Mouse (Mus musculus) forebrain, embryonic 15.5 days (tissue): ENCODE data around the gene Rin1. TPM values are rescaled to one million over a fixed set of nuclear protein-coding genes. Genes with fewer than 3 reads are reported as not detected.

Source experiments
- ATAC-seq: fragments of 200-750 bp; cut with Nextera tagmentation; replicated peaks from 2 replicates; pipeline ENCODE4 v1.8.0; 2017; ENCODE audit warnings: mild to moderate bottlenecking, moderate TSS enrichment, moderate library complexity
- H3K27ac ChIP-seq: fragments of 300-500 bp; sonication (generic); replicated peaks from 2 replicates; pipeline ENCODE4 v1.5.1; 2015; ENCODE audit warnings: mild to moderate bottlenecking, inconsistent platforms
- H3K27me3 ChIP-seq: fragments of 300-500 bp; sonication (generic); 2 replicates; pipeline ENCODE4 v1.6.1; 2015; ENCODE audit warnings: inconsistent platforms
- H3K36me3 ChIP-seq: fragments of 300-500 bp; sonication (generic); 2 replicates; pipeline ENCODE4 v1.6.1; 2015; ENCODE audit warnings: mild to moderate bottlenecking, inconsistent platforms
- H3K4me1 ChIP-seq: fragments of 300-500 bp; sonication (generic); 2 replicates; pipeline ENCODE4 v1.6.1; 2015; ENCODE audit warnings: inconsistent platforms
- H3K4me2 ChIP-seq: fragments of 300-500 bp; sonication (generic); replicated peaks from 2 replicates; pipeline ENCODE4 v1.6.1; 2015; ENCODE audit warnings: mild to moderate bottlenecking, inconsistent platforms
- H3K4me3 ChIP-seq: fragments of 300-500 bp; sonication (generic); 2 replicates; pipeline ENCODE4 v1.5.1; 2015; ENCODE audit warnings: mild to moderate bottlenecking, inconsistent platforms
- H3K9ac ChIP-seq: fragments of 300-500 bp; sonication (generic); replicated peaks from 2 replicates; pipeline ENCODE4 v1.6.1; 2015; ENCODE audit warnings: mild to moderate bottlenecking, inconsistent platforms
- H3K9me3 ChIP-seq: fragments of 300-500 bp; sonication (generic); 2 replicates; pipeline ENCODE4 v1.6.1; 2016; ENCODE audit warnings: inconsistent platforms
- WGBS: fragments of 180-500 bp; shearing (Covaris S2); methylation state at CpG from one replicate; pipeline ENCODE4 v1.1.7; 2015; ENCODE audit warnings: mixed read lengths; 5-methylcytosine and 5-hydroxymethylcytosine counted together
- polyA plus RNA-seq: library from polyadenylated mRNA; unstranded; fragments of >200 nt; fragmentation: Nextera tagmentation; extraction: Ambion mirVana; gene quantifications from 2 replicates; pipeline ENCODE4 v1.2.1, GENCODE M21; 2015

Gene Rin1
- polyA plus RNA-seq, 1 experiment from 2014 or later: 0.97 TPM

GRCm38 (mm10) chr19:5023621-5024479 lies 26.4 kb upstream of the Rin1 start, which contains the start of gene Slc29a2:
Gene Slc29a2 (plus strand): TSS chr19:5023860.
- H3K27ac ChIP-seq: peak within 1 kb of the TSS; percentile 89
- H3K9me3 ChIP-seq: no peaks in the 10 kb centered on the region
- peak within 1 kb of the TSS; percentile 87 for H3K9ac ChIP-seq
- peak; percentile 94 for ATAC-seq
- peak within 1 kb of the TSS; percentile 79 for H3K4me2 ChIP-seq
- H3K36me3 ChIP-seq: peaks cover 8% of the 10 kb centered on the region
- H3K4me1 ChIP-seq: peaks cover 13% of the 10 kb centered on the region
- peak within 1 kb of the TSS; percentile 81 for H3K4me3 ChIP-seq
- no peaks in the 10 kb centered on the region for H3K27me3 ChIP-seq
- WGBS: under 1% methylated on average over 62 of the region's 62 CpGs

- Histone ChIP-seq H3K36me3 (peaks cover 25% of the 10 kb centered on the region), H3K4me2 (no peak overlapping the region), H3K9ac (no peak overlapping the region), H3K27me3 (no peaks in the 10 kb centered on the region), H3K27ac (no peak overlapping the region), H3K4me1 (peaks cover 13% of the 10 kb centered on the region), H3K4me3 (no peak overlapping the region), H3K9me3 (no peaks in the 10 kb centered on the region)
- 92% methylated on average over 8 of the region's 8 CpGs for WGBS
- no peak for ATAC-seq
Observed at GRCm38 (mm10) chr19:5026111-5026510, 24.2 kb upstream of the Rin1 start.

- no peak for ATAC-seq
- Histone ChIP-seq H3K27me3 (no peaks in the 10 kb centered on the region), H3K4me3 (no peak overlapping the region), H3K36me3 (peaks cover 26% of the 10 kb centered on the region), H3K4me1 (peaks cover 3% of the 10 kb centered on the region), H3K9me3 (no peaks in the 10 kb centered on the region), H3K27ac (no peak overlapping the region), H3K4me2 (no peak overlapping the region), H3K9ac (no peak overlapping the region)
- WGBS: 82% methylated on average over 3 of the region's 3 CpGs
Observed at GRCm38 (mm10) chr19:5032686-5033085, 17.6 kb upstream of the Rin1 start.

GRCm38 (mm10) chr19:5036577-5036976 lies 13.7 kb upstream of the Rin1 start:
- ATAC-seq: no peak
- Histone ChIP-seq H3K4me3 (no peak overlapping the region), H3K9me3 (no peaks in the 10 kb centered on the region), H3K9ac (no peak overlapping the region), H3K27ac (no peak overlapping the region), H3K27me3 (no peaks in the 10 kb centered on the region), H3K4me1 (peaks cover 28% of the 10 kb centered on the region), H3K4me2 (no peak overlapping the region), H3K36me3 (peaks cover under 1% of the 10 kb centered on the region; the same call in 1 of the 2 replicates)
- 84% methylated on average over 4 of the region's 4 CpGs for WGBS

GRCm38 (mm10) chr19:5037678-5038571 lies 12.4 kb upstream of the Rin1 start:
- H3K4me1 ChIP-seq: peaks cover 42% of the 10 kb centered on the region
- peak overlapping the region; percentile 97 for H3K9ac ChIP-seq
- peak overlapping the region; percentile 74 for H3K4me3 ChIP-seq
- peak overlapping the region; percentile 88 for H3K27ac ChIP-seq
- H3K9me3 ChIP-seq: no peaks in the 10 kb centered on the region
- ATAC-seq: peak; percentile 55
- 5% methylated on average over 32 of the region's 32 CpGs for WGBS
- no peaks in the 10 kb centered on the region for H3K27me3 ChIP-seq
- H3K36me3 ChIP-seq: peaks cover 4% of the 10 kb centered on the region
- H3K4me2 ChIP-seq: peak overlapping the region; percentile 97

- Histone ChIP-seq H3K4me3 (peak within 1 kb of the TSS; percentile 74), H3K4me1 (peaks cover 42% of the 10 kb centered on the region), H3K36me3 (peaks cover 5% of the 10 kb centered on the region), H3K27me3 (no peaks in the 10 kb centered on the region), H3K9ac (peak within 1 kb of the TSS; percentile 97), H3K4me2 (peak within 1 kb of the TSS; percentile 97), H3K9me3 (no peaks in the 10 kb centered on the region), H3K27ac (peak within 1 kb of the TSS; percentile 88)
- peak; percentile 94 for ATAC-seq
- WGBS: under 1% methylated on average over 44 of the region's 44 CpGs
Observed at GRCm38 (mm10) chr19:5038709-5039156, 11.5 kb upstream of the Rin1 start, which contains the start of the genes B4gat1 and AC124502.3. Gene B4gat1 (plus strand): TSS chr19:5038826. Gene AC124502.3 (plus strand): TSS chr19:5038891.

GRCm38 (mm10) chr19:5039301-5040114 lies 10.8 kb upstream of the Rin1 start:
- H3K9ac ChIP-seq: peak overlapping the region; percentile 97
- H3K27ac ChIP-seq: peak overlapping the region; percentile 88
- 7% methylated on average over 41 of the region's 41 CpGs for WGBS
- no peaks in the 10 kb centered on the region for H3K9me3 ChIP-seq
- peak overlapping the region; percentile 74 for H3K4me3 ChIP-seq
- H3K4me2 ChIP-seq: peak overlapping the region; percentile 97
- H3K27me3 ChIP-seq: no peaks in the 10 kb centered on the region
- 0 out of 2 replicates have a peak, but pooled peaks have one; percentile 2 for ATAC-seq
- H3K4me1 ChIP-seq: peaks cover 42% of the 10 kb centered on the region
- H3K36me3 ChIP-seq: peaks cover 13% of the 10 kb centered on the region

- peak within 1 kb of the TSS; percentile 76 for H3K9ac ChIP-seq
- peak within 1 kb of the TSS; percentile 74 for H3K4me3 ChIP-seq
- no peaks in the 10 kb centered on the region for H3K27me3 ChIP-seq
- peaks cover 42% of the 10 kb centered on the region for H3K4me1 ChIP-seq
- peak within 1 kb of the TSS; percentile 97 for H3K4me2 ChIP-seq
- WGBS: 7% methylated on average over 40 of the region's 40 CpGs
- no peaks in the 10 kb centered on the region for H3K9me3 ChIP-seq
- H3K27ac ChIP-seq: peak within 1 kb of the TSS; percentile 67
- ATAC-seq: peak; percentile 59
- H3K36me3 ChIP-seq: peaks cover 19% of the 10 kb centered on the region
Observed at GRCm38 (mm10) chr19:5040862-5041523, 9.3 kb upstream of the Rin1 start, which contains the start of gene Brms1. Gene Brms1 (plus strand): TSS chr19:5041354.

GRCm38 (mm10) chr19:5041588-5041987 lies 8.7 kb upstream of the Rin1 start:
- Histone ChIP-seq H3K27me3 (no peaks in the 10 kb centered on the region), H3K4me2 (peak overlapping the region; percentile 97), H3K9me3 (no peaks in the 10 kb centered on the region), H3K9ac (peak overlapping the region; percentile 76), H3K4me3 (peak overlapping the region; percentile 74), H3K36me3 (peaks cover 25% of the 10 kb centered on the region), H3K4me1 (peaks cover 42% of the 10 kb centered on the region), H3K27ac (peak overlapping the region; percentile 67)
- WGBS: 2% methylated on average over 16 of the region's 16 CpGs
- peak; percentile 7; the same call in 1 of the 2 replicates for ATAC-seq

- peaks cover 32% of the 10 kb centered on the region for H3K4me1 ChIP-seq
Observed at GRCm38 (mm10) chr19:5045531-5045930, 4.8 kb upstream of the Rin1 start.

More at GRCm38 (mm10) chr19:5045531-5045930, 4.8 kb upstream of the Rin1 start:
- peaks cover 4% of the 10 kb centered on the region; the same call in 1 of the 2 replicates for H3K27me3 ChIP-seq
- no peak for ATAC-seq
- no peak overlapping the region for H3K9ac ChIP-seq
- H3K4me2 ChIP-seq: no peak overlapping the region
- WGBS: 87% methylated on average over 4 of the region's 4 CpGs
- H3K9me3 ChIP-seq: no peaks in the 10 kb centered on the region
- H3K36me3 ChIP-seq: peaks cover 53% of the 10 kb centered on the region
- no peak overlapping the region for H3K27ac ChIP-seq
- H3K4me3 ChIP-seq: no peak overlapping the region
